Mouse (Mus musculus) olfactory bulb, adult 2 months (tissue): ENCODE data around the gene Zfhx3. TPM values are rescaled to one million over a fixed set of nuclear protein-coding genes. Genes with fewer than 3 reads are reported as not detected.

Experiments
- H3K27ac ChIP-seq: fragments of 200-500 bp; 2 replicates; pipeline ENCODE4 v1.5.1; 2012; ENCODE audit warnings: low read depth, low read length; ENCODE audit not compliant: insufficient read depth
- H3K4me1 ChIP-seq: fragments of 200-500 bp; 2 replicates; pipeline ENCODE4 v1.6.1; 2012; ENCODE audit warnings: low read length; ENCODE audit not compliant: control insufficient read depth, insufficient read depth
- H3K4me3 ChIP-seq: fragments of 200-500 bp; 2 replicates; pipeline ENCODE4 v1.5.1; 2012; ENCODE audit warnings: mild to moderate bottlenecking, low read depth, low read length, moderate library complexity; ENCODE audit not compliant: insufficient read depth
- CTCF ChIP-seq: fragments of 200-500 bp; IDR thresholded peaks from 2 replicates; pipeline ENCODE4 v1.5.1; 2012; ENCODE audit warnings: low read depth, mild to moderate bottlenecking, low read length, moderate library complexity; ENCODE audit not compliant: insufficient read depth
- POLR2A ChIP-seq: fragments of 200-500 bp; IDR thresholded peaks from 2 replicates; pipeline ENCODE4 v1.6.1; 2012; ENCODE audit warnings: mild to moderate bottlenecking, low read depth, low read length, moderate library complexity; ENCODE audit not compliant: insufficient read depth
- WGBS: fragments of 180-500 bp; shearing (Covaris S2); methylation state at CpG from one replicate; pipeline ENCODE4 v1.1.7; 2018; 5-methylcytosine and 5-hydroxymethylcytosine counted together
- polyA plus RNA-seq: library from polyadenylated mRNA; stranded (reverse); fragments of >200 nt; gene quantifications from 2 replicates; pipeline ENCODE4 v1.2.4, GENCODE M21; 2012; ENCODE audit warnings: low replicate concordance; ENCODE audit not compliant: missing spikeins, insufficient read depth, insufficient read length

Gene Zfhx3
- polyA plus RNA-seq, 1 experiment: not detected

- Histone ChIP-seq H3K4me1 (no peaks in the 10 kb centered on the region), H3K4me3 (no peak overlapping the region), H3K27ac (no peak overlapping the region)
- TF ChIP-seq POLR2A (no peak), CTCF (no peak)
- 50% methylated on average over 8 of the region's 8 CpGs for WGBS
Measured at GRCm38 (mm10) chr8:108450847-108451246, 508.4 kb downstream of the Zfhx3 start.

GRCm38 (mm10) chr8:108454561-108455311 lies 512.3 kb downstream of the Zfhx3 start:
- no peak for TF ChIP-seq CTCF
- no peak for TF ChIP-seq POLR2A
- Histone ChIP-seq H3K27ac (no peak overlapping the region), H3K4me1 (no peaks in the 10 kb centered on the region), H3K4me3 (no peak overlapping the region)
- 53% methylated on average over 18 of the region's 18 CpGs for WGBS

- Histone ChIP-seq H3K27ac (no peak overlapping the region), H3K4me3 (no peak overlapping the region)
- WGBS: 49% methylated on average over 6 of the region's 6 CpGs
Measured at GRCm38 (mm10) chr8:108466653-108467052, 524.2 kb downstream of the Zfhx3 start.

GRCm38 (mm10) chr8:108467172-108468035 lies 525.0 kb downstream of the Zfhx3 start:
- Histone ChIP-seq H3K27ac (no peak overlapping the region), H3K4me1 (peaks cover 2% of the 10 kb centered on the region; the same call in 1 of the 2 replicates), H3K4me3 (no peak overlapping the region)
- no peak for TF ChIP-seq POLR2A
- TF ChIP-seq CTCF: no peak
- 61% methylated on average over 19 of the region's 19 CpGs for WGBS

More at GRCm38 (mm10) chr8:108466653-108467052, 524.2 kb downstream of the Zfhx3 start:
- TF ChIP-seq CTCF (no peak), POLR2A (no peak)
- peaks cover 2% of the 10 kb centered on the region; the same call in 1 of the 2 replicates for H3K4me1 ChIP-seq

- Histone ChIP-seq H3K27ac (no peak overlapping the region), H3K4me1 (peaks cover 2% of the 10 kb centered on the region; the same call in 1 of the 2 replicates), H3K4me3 (no peak overlapping the region)
- TF ChIP-seq POLR2A: no peak
- no peak for TF ChIP-seq CTCF
- 92% methylated on average over 3 of the region's 3 CpGs for WGBS
Measured at GRCm38 (mm10) chr8:108470269-108470668, 527.8 kb downstream of the Zfhx3 start.

- no peaks in the 10 kb centered on the region for H3K4me1 ChIP-seq
- 90% methylated on average over 10 of the region's 10 CpGs for WGBS
- no peak overlapping the region for H3K27ac ChIP-seq
- TF ChIP-seq POLR2A: no peak
- no peak for TF ChIP-seq CTCF
- no peak overlapping the region for H3K4me3 ChIP-seq
Measured at GRCm38 (mm10) chr8:108474556-108474955, 532.1 kb downstream of the Zfhx3 start.

- no peak overlapping the region for H3K27ac ChIP-seq
Measured at GRCm38 (mm10) chr8:108478131-108478530, 535.7 kb downstream of the Zfhx3 start.

GRCm38 (mm10) chr8:108480141-108480540 lies 537.7 kb downstream of the Zfhx3 start:
- Histone ChIP-seq H3K4me3 (no peak overlapping the region), H3K4me1 (no peaks in the 10 kb centered on the region), H3K27ac (no peak overlapping the region)
- TF ChIP-seq POLR2A: no peak
- TF ChIP-seq CTCF: no peak
- 79% methylated on average over 12 of the region's 12 CpGs for WGBS

More at GRCm38 (mm10) chr8:108478131-108478530, 535.7 kb downstream of the Zfhx3 start:
- Histone ChIP-seq H3K4me3 (no peak overlapping the region), H3K4me1 (no peaks in the 10 kb centered on the region)
- WGBS: 86% methylated on average over 8 of the region's 8 CpGs
- TF ChIP-seq CTCF (no peak), POLR2A (no peak)
